Mouse (Mus musculus) intestine, embryonic 16.5 days (tissue): ENCODE data around the gene Hivep3. TPM values are rescaled to one million over a fixed set of nuclear protein-coding genes. Genes with fewer than 3 reads are reported as not detected.

Experiments
- ATAC-seq: fragments of 200-750 bp; cut with Nextera tagmentation; 2 replicates; pipeline ENCODE4 v1.8.0; 2017; ENCODE audit warnings: moderate TSS enrichment, moderate library complexity
- H3K27ac ChIP-seq: fragments of 300-500 bp; sonication (generic); 2 replicates; pipeline ENCODE4 v1.5.1; 2014; ENCODE audit warnings: mild to moderate bottlenecking, low read length
- H3K27me3 ChIP-seq: fragments of 300-500 bp; sonication (generic); replicated peaks from 2 replicates; pipeline ENCODE4 v1.6.1; 2014; ENCODE audit warnings: low read length, control low read depth, mixed read lengths; ENCODE audit not compliant: control insufficient read depth, insufficient read depth
- H3K36me3 ChIP-seq: fragments of 300-500 bp; sonication (generic); 2 replicates; pipeline ENCODE4 v1.6.1; 2014; ENCODE audit warnings: low read length, control low read depth; ENCODE audit not compliant: control insufficient read depth, insufficient read depth
- H3K4me1 ChIP-seq: fragments of 300-500 bp; sonication (generic); 2 replicates; pipeline ENCODE4 v1.6.1; 2014; ENCODE audit warnings: low read length, control low read depth, mixed read lengths; ENCODE audit not compliant: control insufficient read depth, insufficient read depth
- H3K4me2 ChIP-seq: fragments of 300-500 bp; sonication (generic); 2 replicates; pipeline ENCODE4 v1.6.1; 2014; ENCODE audit warnings: low read depth, low read length, control low read depth
- H3K4me3 ChIP-seq: fragments of 300-500 bp; sonication (generic); 2 replicates; pipeline ENCODE4 v1.5.1; 2014; ENCODE audit warnings: mild to moderate bottlenecking, low read length
- H3K9ac ChIP-seq: fragments of 300-500 bp; sonication (generic); 2 replicates; pipeline ENCODE4 v1.6.1; 2014; ENCODE audit warnings: low read depth, low read length
- H3K9me3 ChIP-seq: fragments of 300-500 bp; sonication (generic); 2 replicates; pipeline ENCODE4 v1.6.1; 2016; ENCODE audit warnings: low read length, control low read depth; ENCODE audit not compliant: control insufficient read depth
- WGBS: fragments of 180-500 bp; shearing (Covaris S2); extraction: QIAGEN DNeasy Blood & Tissue Kit; methylation state at CpG from one replicate; pipeline ENCODE4 v1.1.7; 2014; 5-methylcytosine and 5-hydroxymethylcytosine counted together
- polyA plus RNA-seq: library from polyadenylated mRNA; unstranded; fragments of >200 nt; fragmentation: Nextera tagmentation; extraction: Ambion mirVana; gene quantifications from 2 replicates; pipeline ENCODE4 v1.2.1, GENCODE M21; 2015

Gene Hivep3
- polyA plus RNA-seq, 1 experiment from 2014 or later = 4.4 TPM

DNA sequence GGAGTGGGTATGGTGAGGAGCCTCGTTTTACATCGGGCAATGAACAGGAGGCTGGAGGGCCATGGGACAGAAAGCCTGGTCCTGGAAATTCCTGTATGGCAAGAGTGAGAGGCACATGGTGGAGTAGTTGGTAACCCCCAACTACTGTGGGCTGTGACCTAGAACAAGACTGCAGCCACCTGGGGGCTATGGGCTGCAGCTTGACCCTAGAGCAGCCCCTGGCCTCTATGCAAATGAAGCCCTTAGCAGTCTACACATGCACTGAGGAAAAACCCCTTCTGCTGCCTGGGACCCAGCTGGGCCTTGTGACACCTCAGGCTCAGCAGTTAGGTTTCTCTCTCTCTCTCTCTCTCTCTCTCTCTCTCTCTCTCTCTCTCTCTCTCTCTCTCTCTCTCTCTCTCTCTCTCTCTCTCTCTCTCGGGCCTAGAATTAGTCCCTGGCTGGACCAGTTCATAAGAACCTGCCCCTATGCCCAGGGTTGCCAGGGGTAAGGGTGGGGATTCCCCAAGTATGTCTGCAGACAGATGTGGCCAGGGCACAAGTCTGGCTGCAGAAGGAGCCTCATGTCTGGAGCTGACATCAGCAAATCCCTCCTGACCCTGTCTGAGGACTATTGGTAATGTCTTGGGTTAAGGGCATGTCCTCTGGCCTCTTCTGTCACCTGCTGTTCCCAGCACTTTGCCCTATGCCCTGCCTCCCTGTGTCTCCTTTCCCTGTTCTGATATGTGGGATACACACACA is 243.0 kb downstream of the Hivep3 start:
- H3K9me3 ChIP-seq = no peaks in the 10 kb centered on the region
- no peak for ATAC-seq
- H3K36me3 ChIP-seq = no peaks in the 10 kb centered on the region
- no peak overlapping the region for H3K9ac ChIP-seq
- H3K27me3 ChIP-seq = no peaks in the 10 kb centered on the region
- no peak overlapping the region for H3K4me3 ChIP-seq
- no peak overlapping the region for H3K27ac ChIP-seq
- 28% methylated on average over 2 of the region's 3 CpGs for WGBS
- no peak overlapping the region for H3K4me2 ChIP-seq
- no peaks in the 10 kb centered on the region for H3K4me1 ChIP-seq

DNA sequence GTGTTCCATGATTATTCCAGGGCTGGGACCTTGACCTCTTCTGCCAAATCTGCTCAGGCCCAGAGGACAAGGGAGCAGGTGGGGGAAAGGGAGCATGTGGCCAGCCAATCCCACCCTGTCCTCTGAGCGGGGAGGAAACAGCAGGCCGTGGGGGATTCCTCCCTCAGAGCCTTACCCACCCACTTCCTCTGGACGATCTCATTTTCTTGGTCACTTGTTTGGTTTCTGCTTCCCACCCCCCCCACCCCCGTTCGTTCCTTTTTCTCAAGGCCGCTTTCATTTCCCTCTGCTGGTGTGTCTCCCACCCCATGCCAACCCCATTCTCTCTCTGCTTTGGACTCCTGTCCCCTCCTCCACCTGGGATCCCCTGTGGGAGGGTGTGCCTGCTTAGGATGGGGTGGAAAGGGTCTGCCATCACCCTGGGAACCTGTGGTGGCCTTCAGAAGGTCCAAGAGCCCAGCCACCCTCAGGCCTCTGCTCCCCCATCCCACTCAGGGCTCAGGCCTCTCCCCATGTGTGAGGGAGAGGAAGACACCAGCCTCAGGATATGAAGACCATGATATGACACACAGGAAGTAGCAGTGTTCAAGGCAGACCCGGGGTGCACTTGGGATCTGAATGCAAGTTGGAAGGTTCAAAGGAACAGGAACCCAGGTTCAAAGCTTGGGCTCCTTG is 244.4 kb downstream of the Hivep3 start:
- H3K4me3 ChIP-seq = no peak overlapping the region
- no peak for ATAC-seq
- 63% methylated on average over 7 of the region's 7 CpGs for WGBS

DNA sequence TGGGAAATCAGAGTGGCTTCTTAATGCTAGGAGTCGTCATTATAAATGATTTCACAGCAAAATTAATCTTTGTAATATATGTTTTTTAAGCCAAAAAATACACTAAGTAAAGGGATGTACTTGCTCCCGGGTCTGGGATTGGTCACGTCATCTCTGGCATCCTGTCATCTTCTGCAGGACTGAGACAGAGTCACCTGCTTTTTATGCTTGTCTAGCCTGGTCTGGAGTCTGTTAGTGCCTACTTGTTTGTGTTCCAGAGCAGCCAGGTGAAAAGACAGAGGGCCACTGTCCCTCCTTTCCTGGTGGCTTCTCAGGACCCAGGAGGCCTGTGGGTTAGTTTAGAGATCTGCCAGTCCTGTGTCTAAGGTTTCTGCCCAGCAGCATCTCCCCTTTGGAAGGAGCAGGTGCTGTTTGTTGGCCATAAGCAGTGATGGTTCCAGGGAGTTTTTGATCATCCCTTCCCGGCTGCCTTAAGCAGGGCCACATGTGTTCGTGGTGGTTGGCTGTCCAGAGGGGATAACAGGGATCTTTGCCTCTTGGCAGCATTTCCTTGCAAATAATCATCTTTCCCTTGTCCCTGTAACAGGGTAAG is 245.8 kb downstream of the Hivep3 start:
- no peaks in the 10 kb centered on the region for H3K36me3 ChIP-seq
- H3K4me3 ChIP-seq = no peak overlapping the region
- no peak for ATAC-seq
- no peak overlapping the region for H3K9ac ChIP-seq
- no peak overlapping the region for H3K4me2 ChIP-seq
- H3K9me3 ChIP-seq = no peaks in the 10 kb centered on the region
- H3K27me3 ChIP-seq = no peaks in the 10 kb centered on the region
- no peaks in the 10 kb centered on the region for H3K4me1 ChIP-seq
- WGBS = 72% methylated on average over 5 of the region's 5 CpGs
- no peak overlapping the region for H3K27ac ChIP-seq

More for the DNA sequence above, 244.4 kb downstream of the Hivep3 start:
- H3K4me1 ChIP-seq = no peaks in the 10 kb centered on the region
- no peaks in the 10 kb centered on the region for H3K9me3 ChIP-seq
- H3K4me2 ChIP-seq = no peak overlapping the region
- H3K27ac ChIP-seq = no peak overlapping the region
- H3K27me3 ChIP-seq = no peaks in the 10 kb centered on the region
- H3K36me3 ChIP-seq = no peaks in the 10 kb centered on the region
- no peak overlapping the region for H3K9ac ChIP-seq

DNA sequence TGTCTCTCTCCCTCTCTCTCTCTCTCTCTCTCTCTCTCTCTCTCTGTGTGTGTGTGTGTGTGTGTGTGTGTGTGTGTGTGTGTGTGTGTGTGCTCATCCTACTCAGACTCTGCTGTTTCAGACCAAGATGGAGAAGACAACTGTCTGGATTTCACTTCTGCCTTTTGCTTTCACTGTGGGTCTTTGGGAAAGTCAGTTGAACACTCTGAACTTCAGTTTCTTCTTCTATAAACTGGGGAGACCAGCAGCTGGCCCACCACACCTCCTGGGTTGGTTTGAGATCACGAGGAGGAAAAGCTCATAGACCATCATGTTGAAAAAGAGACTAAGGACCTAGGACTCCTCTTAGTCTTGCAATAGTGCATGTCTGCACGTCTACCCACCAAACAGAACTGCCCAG is 246.3 kb downstream of the Hivep3 start:
- Histone ChIP-seq H3K9ac (no peak overlapping the region), H3K4me2 (no peak overlapping the region), H3K27me3 (no peaks in the 10 kb centered on the region), H3K36me3 (no peaks in the 10 kb centered on the region), H3K4me3 (no peak overlapping the region), H3K27ac (no peak overlapping the region), H3K4me1 (no peaks in the 10 kb centered on the region), H3K9me3 (no peaks in the 10 kb centered on the region)
- 63% methylated on average over 2 of the region's 2 CpGs for WGBS
- no peak for ATAC-seq

DNA sequence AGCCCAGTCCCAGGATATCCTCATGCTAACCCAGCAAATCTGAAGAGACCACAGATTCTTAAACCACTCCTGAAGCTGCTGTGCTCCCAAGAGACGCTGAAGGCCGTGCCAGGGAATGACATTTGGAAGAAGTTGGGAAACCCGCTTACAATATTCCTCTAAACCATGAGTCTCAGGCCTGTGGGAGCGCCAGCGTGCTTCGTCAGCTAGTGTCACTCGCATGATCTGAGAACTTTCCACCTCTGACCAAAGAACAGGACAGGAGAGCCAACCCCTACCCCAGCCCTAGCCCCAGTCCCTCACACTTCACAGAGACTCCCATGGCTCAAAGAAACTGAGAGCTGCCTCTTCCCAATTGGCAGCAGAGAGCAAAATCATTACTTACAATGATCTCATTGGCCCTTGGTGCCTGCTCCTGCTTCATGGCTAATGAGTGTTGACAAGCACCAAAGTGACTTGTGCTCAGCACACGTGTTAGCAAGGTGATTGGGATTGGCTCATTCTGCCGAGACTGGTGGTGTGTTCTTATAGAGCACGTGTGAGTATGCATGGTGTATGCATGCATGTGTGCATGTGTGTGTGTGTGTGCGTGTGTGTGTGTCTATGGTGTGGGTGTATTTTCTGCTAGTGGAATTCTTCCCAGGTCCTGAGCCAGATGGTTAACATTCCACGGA is 247.6 kb downstream of the Hivep3 start:
- no peaks in the 10 kb centered on the region for H3K27me3 ChIP-seq
- ATAC-seq = no peak
- H3K4me3 ChIP-seq = no peak overlapping the region
- 84% methylated on average over 12 of the region's 12 CpGs for WGBS
- H3K4me2 ChIP-seq = no peak overlapping the region
- H3K36me3 ChIP-seq = no peaks in the 10 kb centered on the region
- H3K9me3 ChIP-seq = no peaks in the 10 kb centered on the region
- H3K9ac ChIP-seq = no peak overlapping the region
- H3K27ac ChIP-seq = no peak overlapping the region
- no peaks in the 10 kb centered on the region for H3K4me1 ChIP-seq

DNA sequence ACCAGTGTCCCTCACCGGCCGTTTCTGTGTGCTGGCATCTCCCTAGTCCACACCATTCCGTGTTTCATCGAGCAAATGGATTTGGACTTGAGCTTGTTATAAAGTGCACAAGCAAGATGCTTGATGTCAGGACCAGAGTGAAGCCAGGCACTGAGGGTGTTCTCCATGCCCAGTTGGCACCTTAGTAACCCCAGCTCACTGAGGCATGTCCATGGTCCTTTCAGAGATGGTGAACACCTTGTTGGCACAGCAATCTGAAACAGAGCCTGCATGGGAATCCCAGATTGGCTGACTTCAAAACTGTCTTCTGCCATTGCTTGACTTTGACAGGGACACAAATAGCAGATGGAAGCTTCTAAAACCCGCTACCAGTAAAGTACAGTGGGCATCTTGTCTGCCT is 252.5 kb downstream of the Hivep3 start:
- Histone ChIP-seq H3K27ac (no peak overlapping the region), H3K9me3 (no peaks in the 10 kb centered on the region), H3K4me1 (no peaks in the 10 kb centered on the region), H3K27me3 (no peaks in the 10 kb centered on the region), H3K36me3 (no peaks in the 10 kb centered on the region), H3K4me2 (no peak overlapping the region), H3K4me3 (no peak overlapping the region), H3K9ac (no peak overlapping the region)
- no peak for ATAC-seq
- WGBS = 83% methylated on average over 5 of the region's 5 CpGs

DNA sequence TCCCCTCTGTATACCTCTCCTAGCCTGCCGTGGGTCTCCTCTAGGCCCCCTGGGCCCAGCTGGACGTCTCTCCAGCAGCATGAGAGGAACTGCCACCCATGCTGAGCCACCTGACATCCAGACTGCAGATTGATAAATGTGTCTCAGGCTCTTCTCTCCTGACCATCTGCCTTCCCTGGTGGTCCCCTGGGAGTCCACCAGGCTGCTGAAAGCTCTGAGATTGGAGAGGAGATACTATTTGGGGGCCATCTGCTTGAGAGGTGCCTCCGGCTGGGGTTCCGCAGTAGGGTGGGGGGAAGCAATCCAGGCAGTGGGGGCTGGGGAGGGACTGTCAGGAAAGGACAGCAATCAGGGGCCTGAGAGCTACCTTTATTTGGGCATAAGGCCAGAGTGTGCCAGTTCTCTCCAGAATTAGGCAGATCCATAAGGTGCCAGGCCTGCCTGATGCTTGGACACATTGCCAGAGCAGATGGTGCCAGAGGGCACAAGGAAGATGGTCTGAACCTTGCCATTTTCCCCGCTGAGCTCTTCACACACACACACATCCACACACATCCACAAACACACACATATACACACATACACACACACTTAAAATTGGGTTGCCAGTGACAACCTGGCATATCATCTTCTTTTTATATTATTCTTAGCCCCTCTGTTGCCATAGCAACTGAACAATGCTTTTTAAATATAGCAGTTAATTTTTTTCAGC is 253.2 kb downstream of the Hivep3 start:
- H3K4me2 ChIP-seq = no peak overlapping the region
- H3K36me3 ChIP-seq = no peaks in the 10 kb centered on the region
- no peaks in the 10 kb centered on the region for H3K27me3 ChIP-seq
- H3K4me3 ChIP-seq = no peak overlapping the region
- H3K9ac ChIP-seq = no peak overlapping the region
- no peak overlapping the region for H3K27ac ChIP-seq
- 41% methylated on average over 5 of the region's 5 CpGs for WGBS
- ATAC-seq = no peak
- no peaks in the 10 kb centered on the region for H3K9me3 ChIP-seq
- no peaks in the 10 kb centered on the region for H3K4me1 ChIP-seq

DNA sequence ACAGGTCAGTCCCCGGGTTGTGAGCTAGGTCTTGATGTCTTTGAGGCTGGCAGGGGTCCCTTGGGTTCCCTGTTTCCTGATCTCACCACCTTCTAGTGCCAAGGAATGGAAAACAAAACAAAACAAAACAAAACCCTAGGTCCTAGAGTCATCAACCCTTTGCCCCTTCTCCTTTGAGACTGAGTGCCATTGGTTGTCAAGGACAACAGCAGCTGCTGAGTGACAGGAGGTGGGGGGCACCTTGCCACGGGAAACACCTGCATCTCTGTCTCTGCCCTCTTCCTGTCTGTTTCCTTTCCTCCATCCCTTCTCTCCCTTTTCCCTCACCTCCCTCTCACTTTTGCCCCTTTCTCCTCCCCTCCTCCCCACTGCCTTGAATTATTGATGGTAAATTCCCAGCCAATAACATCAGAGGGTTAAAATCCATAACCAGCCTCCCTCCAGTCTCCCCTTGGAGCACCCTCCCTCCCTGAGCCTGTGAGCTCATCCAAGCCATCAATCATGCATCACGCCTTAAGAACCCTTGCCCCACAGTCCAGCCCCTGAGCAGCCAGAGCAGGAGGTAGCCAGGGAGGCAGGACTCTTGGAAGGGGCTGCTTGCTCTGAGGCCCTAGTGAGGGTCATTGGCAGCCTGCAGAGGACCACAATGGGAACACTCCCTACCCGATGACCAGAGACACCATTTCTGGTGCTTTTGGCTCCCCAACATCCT is 253.9 kb downstream of the Hivep3 start:
- 45% methylated on average over 4 of the region's 4 CpGs for WGBS
- no peak for ATAC-seq
- H3K27ac ChIP-seq = no peak overlapping the region
- H3K9me3 ChIP-seq = no peaks in the 10 kb centered on the region
- H3K4me1 ChIP-seq = no peaks in the 10 kb centered on the region
- H3K27me3 ChIP-seq = no peaks in the 10 kb centered on the region
- no peaks in the 10 kb centered on the region for H3K36me3 ChIP-seq
- no peak overlapping the region for H3K4me2 ChIP-seq
- H3K4me3 ChIP-seq = no peak overlapping the region
- H3K9ac ChIP-seq = no peak overlapping the region
